Mouse (Mus musculus) heart, postnatal 0 days (tissue): Measurements from ENCODE around the gene Tlr3. TPM values are rescaled to one million over a fixed set of nuclear protein-coding genes. Genes with fewer than 3 reads are reported as not detected.

Experiments
- ATAC-seq: fragments of 200-750 bp; cut with Nextera tagmentation; 2 replicates; pipeline ENCODE4 v1.8.0; 2017; ENCODE audit warnings: low read depth, moderate number of reproducible peaks, moderate library complexity; ENCODE audit not compliant: insufficient read depth
- DNase-seq: peaks from one replicate; pipeline ENCODE4 v3.0.0-alpha.2; 2016; ENCODE audit warnings: low spot score
- H3K27ac ChIP-seq: fragments of 300-500 bp; sonication (generic); 2 replicates; pipeline ENCODE4 v1.5.1; 2014; ENCODE audit warnings: low read depth, mild to moderate bottlenecking
- H3K27me3 ChIP-seq: fragments of 300-500 bp; sonication (generic); 2 replicates; pipeline ENCODE4 v1.6.1; 2014; ENCODE audit warnings: low read length, mixed read lengths; ENCODE audit not compliant: control insufficient read depth, insufficient read depth
- H3K36me3 ChIP-seq: fragments of 300-500 bp; sonication (generic); replicated peaks from 2 replicates; pipeline ENCODE4 v1.6.1; 2014; ENCODE audit warnings: low read length, mixed read lengths; ENCODE audit not compliant: control insufficient read depth, insufficient read depth
- H3K4me1 ChIP-seq: fragments of 300-500 bp; sonication (generic); 2 replicates; pipeline ENCODE4 v1.6.1; 2014; ENCODE audit warnings: antibody characterized with exemption; ENCODE audit not compliant: control insufficient read depth, insufficient read depth
- H3K4me2 ChIP-seq: fragments of 300-500 bp; sonication (generic); 2 replicates; pipeline ENCODE4 v1.6.1; 2014; ENCODE audit warnings: low read depth, mild to moderate bottlenecking, low read length, moderate library complexity
- H3K4me3 ChIP-seq: fragments of 300-500 bp; sonication (generic); 2 replicates; pipeline ENCODE4 v1.5.1; 2014; ENCODE audit warnings: low read depth, low read length
- H3K9ac ChIP-seq: fragments of 300-500 bp; sonication (generic); replicated peaks from 2 replicates; pipeline ENCODE4 v1.6.1; 2014; ENCODE audit warnings: low read depth, low read length, mixed read lengths
- H3K9me3 ChIP-seq: fragments of 300-500 bp; sonication (generic); replicated peaks from 2 replicates; pipeline ENCODE4 v1.6.1; 2016; ENCODE audit warnings: low read length; ENCODE audit not compliant: control insufficient read depth
- CTCF ChIP-seq: IDR thresholded peaks from 2 replicates; pipeline ENCODE4 v1.5.1; 2016; ENCODE audit warnings: antibody characterized with exemption, control low read depth, low read depth
- EP300 ChIP-seq: IDR thresholded peaks from 2 replicates; pipeline ENCODE4 v1.6.1; 2016; ENCODE audit warnings: antibody characterized with exemption, low read depth
- WGBS: fragments of 180-500 bp; shearing (Covaris S2); extraction: QIAGEN DNeasy Blood & Tissue Kit; methylation state at CpG from one replicate; pipeline ENCODE4 v1.1.7; 2014; 5-methylcytosine and 5-hydroxymethylcytosine counted together
- polyA plus RNA-seq: library from polyadenylated mRNA; unstranded; fragments of >200 nt; fragmentation: Nextera tagmentation; extraction: Ambion mirVana; gene quantifications from 2 replicates; pipeline ENCODE4 v1.2.1, GENCODE M21; 2015
- total RNA-seq: library from RNA; depleted of rRNA; stranded (reverse); fragments of >200 nt; gene quantifications from 2 replicates; pipeline ENCODE4 v1.2.3, GENCODE M21; 2014; ENCODE audit warnings: low replicate concordance; rRNA removed

Gene Tlr3
- total RNA-seq (2.9 and 6.6 TPM in 2 replicates), polyA plus RNA-seq (2.3 and 2.9 TPM in 2 replicates)

DNA sequence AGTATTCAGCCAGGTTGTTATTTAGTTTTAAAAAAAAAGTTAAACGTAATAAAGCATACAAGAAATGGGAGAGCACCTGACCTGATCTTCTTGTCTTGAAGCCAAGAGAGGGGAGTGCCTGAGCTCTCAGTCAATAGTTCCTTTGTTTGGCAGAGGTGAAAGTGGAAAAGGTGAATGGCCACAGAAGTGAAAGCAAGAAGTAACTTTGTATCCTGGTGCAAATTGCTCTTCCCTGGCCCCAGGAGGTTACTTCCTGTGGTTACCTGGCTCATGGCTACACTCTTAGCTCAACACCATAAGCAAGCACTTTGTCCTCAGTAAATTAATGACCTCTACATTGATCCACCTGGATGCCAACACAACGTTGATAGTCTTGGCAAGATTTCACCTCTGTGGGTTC is at the start of gene Tlr3:
Tlr3 (minus strand) TSS at position 199 of the 400 bp plus-strand sequence.
- ATAC-seq: no peak
- H3K4me2 ChIP-seq: peak within 1 kb of the TSS; percentile 68
- TF ChIP-seq CTCF: no peak
- no peak for TF ChIP-seq EP300
- H3K27me3 ChIP-seq: no peaks in the 10 kb centered on the region
- 60% methylated on average over 2 of the region's 2 CpGs for WGBS
- H3K36me3 ChIP-seq: no peaks in the 10 kb centered on the region
- DNase-seq: no peak
- no peaks in the 10 kb centered on the region for H3K9me3 ChIP-seq
- H3K9ac ChIP-seq: peak within 1 kb of the TSS; percentile 63
- H3K4me3 ChIP-seq: peak within 1 kb of the TSS; percentile 62
- H3K27ac ChIP-seq: peak within 1 kb of the TSS; percentile 90
- H3K4me1 ChIP-seq: peaks cover 6% of the 10 kb centered on the region; the same call in 1 of the 2 replicates

DNA sequence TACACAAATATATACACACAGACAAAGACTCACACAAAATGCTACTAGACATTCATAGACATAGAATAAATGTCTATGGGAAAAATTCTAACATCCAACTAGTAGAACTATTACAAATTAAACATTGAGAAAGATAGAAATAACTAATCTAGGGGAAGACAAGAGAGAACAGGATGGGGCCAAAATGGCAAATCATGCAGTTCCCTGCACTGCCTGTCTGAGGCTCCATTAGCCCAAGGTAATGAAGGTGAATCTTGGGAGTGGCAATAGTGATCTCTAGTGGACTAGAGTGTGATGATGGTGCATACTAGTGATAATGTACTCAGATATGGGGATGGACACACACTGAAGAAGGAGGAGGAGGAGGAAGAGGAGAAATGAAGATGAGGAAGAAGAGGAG is 47.0 kb upstream of the Tlr3 start:
- no peaks in the 10 kb centered on the region for H3K36me3 ChIP-seq
- no peak overlapping the region for H3K27ac ChIP-seq
- no peak overlapping the region for H3K9ac ChIP-seq
- H3K4me2 ChIP-seq: no peak overlapping the region
- H3K4me3 ChIP-seq: no peak overlapping the region
- TF ChIP-seq CTCF (peak; percentile 37), EP300 (no peak)
- DNase-seq (no peak), ATAC-seq (peak; percentile 41; the same call in 1 of the 2 replicates)
- H3K9me3 ChIP-seq: no peaks in the 10 kb centered on the region; the same call in 1 of the 2 replicates
- H3K4me1 ChIP-seq: no peaks in the 10 kb centered on the region
- no peaks in the 10 kb centered on the region for H3K27me3 ChIP-seq

DNA sequence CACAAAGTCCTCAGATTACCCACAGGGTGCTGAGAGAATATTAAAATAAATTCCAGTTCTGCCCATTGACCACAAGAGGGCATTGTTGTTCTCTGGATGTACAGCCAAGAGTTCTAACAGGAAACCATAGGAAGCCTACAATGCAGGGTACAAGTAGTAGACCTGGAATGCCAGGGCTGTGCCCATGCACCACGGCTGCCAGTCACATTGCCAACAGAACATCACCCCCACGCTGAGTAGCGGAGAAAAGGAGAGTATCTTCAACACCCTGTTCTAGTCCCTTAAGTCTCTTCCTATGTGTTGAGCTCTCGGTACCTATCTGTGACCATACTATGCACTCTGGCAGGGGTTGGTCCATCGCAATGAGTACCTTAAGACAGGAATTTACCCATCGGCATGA is 43.5 kb upstream of the Tlr3 start:
- DNase-seq (peak; percentile 88), ATAC-seq (peak; percentile 69)
- Histone ChIP-seq H3K36me3 (no peaks in the 10 kb centered on the region), H3K9me3 (no peaks in the 10 kb centered on the region; the same call in 1 of the 2 replicates), H3K27me3 (no peaks in the 10 kb centered on the region), H3K4me1 (no peaks in the 10 kb centered on the region), H3K9ac (no peak overlapping the region), H3K4me2 (no peak overlapping the region), H3K4me3 (no peak overlapping the region), H3K27ac (no peak overlapping the region)
- no peak for TF ChIP-seq EP300
- peak; percentile 88 for TF ChIP-seq CTCF
- 49% methylated on average over 6 of the region's 6 CpGs for WGBS

DNA sequence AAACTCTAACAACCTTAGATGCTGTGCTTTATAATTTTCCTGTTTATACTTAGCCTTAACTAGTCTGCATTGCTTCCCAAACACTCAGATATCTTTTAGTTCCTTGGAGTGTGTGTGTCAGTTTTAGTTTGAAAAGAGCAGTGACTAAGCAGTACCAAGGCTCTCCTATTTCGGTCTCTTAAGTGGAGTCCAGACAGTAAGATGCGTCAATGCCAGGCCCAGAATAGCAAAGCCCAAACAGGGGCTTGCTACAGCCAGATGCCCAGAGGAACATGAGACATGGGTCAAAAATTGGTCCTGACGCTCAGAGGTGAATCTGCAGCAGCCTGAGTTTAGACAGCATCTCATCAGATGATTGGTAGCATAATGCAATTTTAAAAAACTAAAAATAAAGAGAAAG is 41.2 kb upstream of the Tlr3 start:
- Histone ChIP-seq H3K36me3 (no peaks in the 10 kb centered on the region), H3K9ac (no peak overlapping the region), H3K4me1 (no peaks in the 10 kb centered on the region), H3K9me3 (no peaks in the 10 kb centered on the region; the same call in 1 of the 2 replicates), H3K27me3 (no peaks in the 10 kb centered on the region), H3K27ac (peak overlapping the region; percentile 26; the same call in 1 of the 2 replicates), H3K4me2 (no peak overlapping the region), H3K4me3 (no peak overlapping the region)
- ATAC-seq (peak; percentile 77), DNase-seq (peak; percentile 60)
- no peak for TF ChIP-seq CTCF
- no peak for TF ChIP-seq EP300
- 30% methylated on average over 3 of the region's 3 CpGs for WGBS

DNA sequence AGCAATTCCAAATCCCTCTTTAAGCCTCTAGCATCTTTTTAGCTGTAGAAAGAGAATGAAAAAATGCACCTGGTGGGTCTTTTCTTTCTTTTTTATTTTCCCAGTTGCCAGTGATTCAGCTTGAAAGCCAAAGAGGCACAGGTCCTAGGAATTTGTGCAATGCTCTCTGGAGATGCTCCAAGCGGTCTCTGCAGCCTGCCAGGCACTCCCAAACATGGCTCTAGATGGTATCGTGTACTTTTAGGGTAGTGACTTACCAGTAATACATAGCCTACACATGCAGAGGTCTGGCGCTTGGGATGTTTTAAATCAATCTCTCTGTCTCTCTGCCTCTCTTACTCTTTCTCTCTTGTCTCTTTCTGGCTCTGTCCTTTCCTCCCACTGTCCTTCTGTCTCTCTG is 38.0 kb upstream of the Tlr3 start:
- peak; percentile 29 for DNase-seq
- ATAC-seq: peak; percentile 79; the same call in 1 of the 2 replicates
- TF ChIP-seq CTCF: no peak
- no peak for TF ChIP-seq EP300
- Histone ChIP-seq H3K36me3 (no peaks in the 10 kb centered on the region), H3K9ac (no peak overlapping the region), H3K4me1 (no peaks in the 10 kb centered on the region), H3K9me3 (no peaks in the 10 kb centered on the region), H3K4me2 (no peak overlapping the region), H3K27me3 (no peaks in the 10 kb centered on the region), H3K27ac (peak overlapping the region; percentile 72), H3K4me3 (no peak overlapping the region)
- 40% methylated on average over 3 of the region's 3 CpGs for WGBS

DNA sequence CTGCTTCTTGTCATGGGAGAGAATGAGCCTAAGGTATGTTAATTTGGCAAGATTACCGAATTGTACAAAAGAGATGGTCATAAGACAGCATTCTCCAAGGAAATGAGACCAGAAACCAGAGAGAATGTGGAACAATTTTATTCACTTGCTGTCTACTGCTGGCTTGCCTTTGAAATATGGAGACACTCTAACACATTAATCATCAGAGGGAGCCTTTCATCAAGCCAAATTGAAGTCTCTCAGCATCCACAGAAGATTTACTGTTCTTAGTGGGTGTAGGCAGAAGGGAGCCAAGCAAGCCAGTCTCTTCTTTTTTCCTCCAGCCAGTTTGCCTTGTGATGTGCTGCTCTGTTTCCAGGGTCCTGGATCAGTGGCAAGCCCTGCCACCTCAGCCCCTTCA is 37.4 kb upstream of the Tlr3 start:
- no peak overlapping the region for H3K4me3 ChIP-seq
- no peak for ATAC-seq
- H3K4me1 ChIP-seq: no peaks in the 10 kb centered on the region
- H3K36me3 ChIP-seq: no peaks in the 10 kb centered on the region
- H3K27me3 ChIP-seq: no peaks in the 10 kb centered on the region
- H3K9me3 ChIP-seq: no peaks in the 10 kb centered on the region
- H3K27ac ChIP-seq: peak overlapping the region; percentile 72
- TF ChIP-seq CTCF (no peak), EP300 (no peak)
- H3K9ac ChIP-seq: no peak overlapping the region
- 56% methylated on average over 1 of the region's 1 CpGs for WGBS
- no peak for DNase-seq
- H3K4me2 ChIP-seq: no peak overlapping the region
